Mouse (Mus musculus) erythroblast, embryonic 14.5 days (primary cell): ENCODE results near the gene Them7. TPM values are rescaled to one million over a fixed set of nuclear protein-coding genes. Genes with fewer than 3 reads are reported as not detected.

Experiments used
- H3K27me3 ChIP-seq: 2 replicates; pipeline ENCODE4 v1.6.1; 2012; ENCODE audit warnings: inconsistent platforms; ENCODE audit not compliant: control insufficient read depth
- H3K36me3 ChIP-seq: 2 replicates; pipeline ENCODE4 v1.6.1; 2012; ENCODE audit warnings: mild to moderate bottlenecking, inconsistent platforms; ENCODE audit not compliant: control insufficient read depth
- H3K4me1 ChIP-seq: 2 replicates; pipeline ENCODE4 v1.6.1; 2012; ENCODE audit warnings: inconsistent platforms; ENCODE audit not compliant: control insufficient read depth
- H3K4me3 ChIP-seq: replicated peaks from 2 replicates; pipeline ENCODE3; 2012; ENCODE audit warnings: moderate library complexity, mild to moderate bottlenecking, inconsistent platforms
- H3K9me3 ChIP-seq: 2 replicates; pipeline ENCODE4 v1.6.1; 2012; ENCODE audit warnings: low read length, inconsistent platforms, mixed read lengths; ENCODE audit not compliant: control insufficient read depth
- GATA1 ChIP-seq: IDR thresholded peaks from 2 replicates; pipeline ENCODE4 v1.6.1; 2012; ENCODE audit warnings: low read length, inconsistent platforms, mixed read lengths
- TAL1 ChIP-seq: IDR thresholded peaks from 3 replicates; pipeline ENCODE4 v1.6.1; 2012; ENCODE audit warnings: low read length, inconsistent platforms, mixed read lengths
- polyA plus RNA-seq: library from polyadenylated mRNA; stranded (reverse); fragments of >175 nt; gene quantifications from 2 replicates; pipeline ENCODE4 v1.2.3, GENCODE M21; 2012

Gene Them7
- polyA plus RNA-seq, 1 experiment = not detected

- TF ChIP-seq GATA1 (no peak), TAL1 (no peak)
- Histone ChIP-seq H3K4me1 (peaks cover 19% of the 10 kb centered on the region), H3K27me3 (peaks cover 4% of the 10 kb centered on the region), H3K4me3 (no peak overlapping the region), H3K9me3 (no peaks in the 10 kb centered on the region), H3K36me3 (no peaks in the 10 kb centered on the region)
Measured at GRCm38 (mm10) chr2:105428467-105428866, 204.3 kb downstream of the Them7 start.

Other genes starting within 250 kb of the Them7 start
- gene Eif3m, start 207.2 kb upstream of the Them7 start, polyA plus RNA-seq = 0.95 and 1.2 TPM in 2 replicates
- gene Gm11060, start 132.3 kb upstream of the Them7 start, polyA plus RNA-seq = not detected in 2 replicates
- not detected in 2 replicates for gene Wt1, start 97.8 kb upstream of the Them7 start, polyA plus RNA-seq
- gene Rcn1, start 175.0 kb downstream of the Them7 start, polyA plus RNA-seq = 0.12 and 0.17 TPM in 2 replicates